Mouse (Mus musculus) layer of hippocampus, adult 2 months (tissue): ENCODE results near the gene Ccdc141. TPM values are rescaled to one million over a fixed set of nuclear protein-coding genes. Genes with fewer than 3 reads are reported as not detected.

Experiments used
- DNase-seq, 2 experiments: peaks; one replicate each; pipeline ENCODE4 v3.0.0; 2022; ENCODE audit warnings: low spot score in 2 of 2
- H3K27ac ChIP-seq: fragments of 200-600 bp; 2 replicates; pipeline ENCODE4 v1.8.1; 2022
- H3K4me3 ChIP-seq: fragments of 200-600 bp; 2 replicates; pipeline ENCODE4 v1.8.1; 2022; ENCODE audit warnings: mild to moderate bottlenecking
- CTCF ChIP-seq: fragments of 200-600 bp; conservative IDR thresholded peaks from 2 replicates; pipeline ENCODE4 v1.8.1; 2022; ENCODE audit warnings: antibody characterized with exemption, mild to moderate bottlenecking, moderate library complexity
- total RNA-seq, 2 experiments: library from RNA; stranded (reverse); gene quantifications; 2 replicates each; pipeline ENCODE4 v1.2.3; 2021

The Ccdc141 gene
- total RNA-seq, 2 experiments from 2014 or later: 17.1 to 27.7 TPM

DNA sequence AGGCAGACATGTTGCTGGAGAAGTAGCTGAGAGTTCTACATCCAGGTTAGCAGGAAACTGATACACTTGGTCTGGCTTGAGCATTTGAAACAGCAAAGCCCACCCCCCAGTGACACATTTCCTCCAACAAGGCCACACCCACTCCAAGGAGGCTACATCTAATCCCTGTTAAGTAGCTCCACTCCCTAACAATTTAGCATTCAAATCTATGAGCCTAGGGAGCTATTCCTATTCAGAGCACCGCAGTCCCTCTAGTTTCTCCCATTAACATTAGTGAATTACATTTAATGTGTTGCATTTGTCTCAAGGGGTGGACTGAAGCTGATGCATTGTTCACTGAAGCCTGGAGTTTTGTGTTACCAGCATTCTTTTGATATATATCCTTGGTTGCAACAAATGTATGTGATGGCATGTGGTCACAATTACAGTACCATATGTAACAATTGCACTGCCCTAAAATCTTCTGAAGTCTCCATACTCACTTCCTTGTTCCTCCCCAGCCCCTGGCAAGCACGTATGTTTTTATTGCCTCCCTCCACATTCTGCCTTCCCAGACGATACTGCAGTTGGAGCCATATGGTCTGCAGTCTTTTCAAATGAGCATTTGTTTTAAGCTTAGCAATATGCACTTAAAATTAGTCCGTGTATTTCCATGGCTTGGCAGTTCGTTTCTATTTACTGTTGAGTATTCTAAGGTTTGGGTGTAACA, 177.8 kb downstream of the Ccdc141 start:
- H3K27ac ChIP-seq: no peak overlapping the region
- H3K4me3 ChIP-seq: no peak overlapping the region
- DNase-seq: peak; percentile 59 to 76

DNA sequence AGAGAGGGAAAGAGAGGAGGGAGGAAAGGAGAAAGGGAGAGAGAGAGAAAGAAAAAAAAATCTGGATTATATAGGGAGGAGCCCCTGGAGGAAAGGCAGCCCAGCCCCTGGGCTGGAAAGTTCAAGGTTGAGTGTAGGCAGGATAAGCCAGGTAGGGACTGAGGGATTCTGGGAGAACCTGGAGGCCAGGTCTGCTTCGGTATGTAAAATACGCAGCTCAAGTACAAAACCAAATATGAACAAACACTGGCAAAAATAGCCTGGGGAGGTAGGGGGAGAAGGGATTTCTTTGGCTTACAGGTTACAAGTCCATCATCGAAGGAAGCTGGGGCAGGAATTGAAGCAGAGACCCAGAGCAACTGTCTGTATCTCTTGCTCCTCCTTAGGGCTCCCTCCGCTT, 183.1 kb downstream of the Ccdc141 start:
- TF ChIP-seq CTCF: no peak
- no peak for DNase-seq
- Histone ChIP-seq H3K27ac (no peak overlapping the region), H3K4me3 (no peak overlapping the region)

More for the DNA sequence above, 177.8 kb downstream of the Ccdc141 start:
- TF ChIP-seq CTCF: no peak

DNA sequence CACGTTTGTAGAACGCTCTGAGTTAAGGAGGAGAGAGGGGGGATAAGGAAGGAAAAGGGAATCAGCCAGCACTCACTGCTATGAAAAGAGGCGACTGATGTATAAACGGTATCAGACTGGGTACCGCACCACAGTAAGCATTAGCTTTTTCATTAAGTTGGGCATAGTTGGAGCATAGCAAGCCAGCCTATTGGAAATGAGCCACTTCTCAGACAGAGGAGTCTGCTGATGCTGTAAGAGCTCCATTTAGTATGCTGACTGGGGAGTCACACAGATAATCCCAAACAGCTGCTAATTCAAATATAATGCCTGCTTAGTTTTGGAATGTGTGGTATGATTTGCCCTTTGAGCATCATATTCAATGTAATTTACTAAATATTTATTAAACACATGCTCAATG, 186.1 kb downstream of the Ccdc141 start:
- Histone ChIP-seq H3K27ac (no peak overlapping the region), H3K4me3 (no peak overlapping the region)
- TF ChIP-seq CTCF: no peak
- DNase-seq: no peak

DNA sequence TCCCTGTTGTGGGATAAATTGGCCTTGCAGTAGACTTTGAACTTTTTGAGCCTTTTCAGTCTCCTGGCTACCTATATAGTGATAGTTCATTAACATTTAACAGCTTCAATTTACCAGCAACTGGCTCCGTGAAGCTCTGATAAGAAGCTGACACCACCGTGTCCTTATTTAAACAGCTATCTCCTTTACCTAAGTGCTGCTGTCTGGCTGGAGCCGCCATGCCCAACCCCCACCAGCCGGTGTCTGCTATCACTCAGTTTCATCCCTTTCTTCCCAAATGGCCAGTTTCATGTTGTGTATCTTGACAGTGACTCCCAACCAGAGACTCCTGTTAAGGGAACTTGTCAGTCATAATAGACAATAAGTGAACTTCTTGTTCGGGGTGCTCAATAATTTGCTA, 186.8 kb downstream of the Ccdc141 start:
- no peak overlapping the region for H3K4me3 ChIP-seq
- DNase-seq: no peak
- TF ChIP-seq CTCF: no peak

DNA sequence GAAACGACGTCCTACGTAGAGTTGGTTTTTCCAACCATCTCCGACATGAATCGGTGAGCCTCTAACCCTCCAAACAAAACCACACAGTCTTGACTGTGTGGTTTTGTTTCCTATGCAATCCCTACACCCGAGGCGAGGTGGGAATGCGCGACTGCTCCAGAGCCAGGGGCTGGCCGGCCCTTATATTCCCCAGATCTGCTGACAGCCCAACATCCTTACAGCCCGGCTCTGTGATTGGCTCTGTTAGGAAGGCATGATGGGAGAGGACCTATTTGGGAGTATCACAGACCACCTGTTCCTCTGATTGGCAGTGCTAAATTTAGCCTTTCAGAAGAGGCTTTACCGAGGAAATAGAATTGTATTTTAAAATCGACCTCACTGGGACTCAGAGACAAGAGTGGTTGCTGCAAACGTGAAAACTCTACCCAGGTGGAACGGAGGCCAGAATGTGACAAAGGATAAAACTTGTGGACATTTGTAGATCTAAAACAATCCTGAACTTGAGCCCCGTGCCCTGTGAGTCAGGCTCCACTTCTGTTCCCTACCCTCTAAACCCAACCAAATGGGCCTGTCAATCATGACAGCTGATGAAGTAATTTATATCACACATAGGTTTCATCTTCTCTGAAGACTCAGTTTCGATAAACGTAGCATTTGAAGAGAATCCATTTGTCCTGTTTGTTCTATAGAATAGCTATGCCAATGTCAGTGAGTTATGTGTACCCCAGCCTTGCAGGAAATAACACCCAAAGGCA, 187.9 kb downstream of the Ccdc141 start, which contains the start of gene Ttn:
Ttn (minus strand) TSS at position 157 of the 755 bp plus-strand sequence.
- Histone ChIP-seq H3K27ac (no peak within 1 kb of the TSS), H3K4me3 (no peak within 1 kb of the TSS)
- no peak for DNase-seq
- TF ChIP-seq CTCF: no peak

More for the DNA sequence above, 186.8 kb downstream of the Ccdc141 start:
- H3K27ac ChIP-seq: no peak overlapping the region

DNA sequence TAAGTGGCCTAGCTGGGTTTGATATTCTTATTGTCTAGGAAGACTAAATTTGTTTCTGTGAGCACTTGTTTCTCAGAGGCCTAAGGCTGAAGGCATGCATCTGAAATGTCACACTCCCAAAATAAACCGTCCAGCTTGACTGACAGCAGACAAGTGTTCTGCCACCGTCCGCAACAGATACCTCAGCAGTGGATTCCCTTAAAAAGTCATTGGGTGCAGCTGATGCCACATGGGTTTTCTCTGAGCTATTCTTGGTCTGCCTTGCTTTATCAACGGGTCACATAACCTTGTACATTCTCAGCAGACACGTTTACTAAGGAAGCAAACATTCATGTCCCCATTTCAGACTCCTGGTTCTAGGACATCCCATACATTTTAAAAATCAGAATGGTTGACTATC, 188.7 kb downstream of the Ccdc141 start:
- TF ChIP-seq CTCF: no peak
- no peak overlapping the region for H3K4me3 ChIP-seq
- no peak overlapping the region for H3K27ac ChIP-seq
- DNase-seq: no peak

DNA sequence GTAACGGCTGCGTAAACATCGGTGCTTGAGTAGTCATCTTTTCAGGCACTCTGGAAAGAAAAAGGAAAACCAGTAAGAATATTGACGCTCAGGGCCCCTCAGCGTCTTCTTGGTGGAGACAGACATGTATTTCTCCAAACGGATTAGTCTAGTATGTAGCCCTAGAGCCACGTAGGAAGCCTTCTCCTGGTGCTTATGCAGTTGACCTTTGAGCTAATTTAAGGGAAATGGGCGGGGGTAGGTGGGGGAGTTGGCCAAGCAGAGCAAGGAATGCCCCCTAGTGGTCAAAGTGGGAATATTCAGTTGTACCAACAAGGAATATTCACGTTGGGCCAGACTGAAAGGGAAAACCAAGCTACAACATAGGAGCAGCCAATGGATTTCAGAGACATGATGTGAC, 190.3 kb downstream of the Ccdc141 start:
- H3K27ac ChIP-seq: no peak overlapping the region
- DNase-seq: no peak

DNA sequence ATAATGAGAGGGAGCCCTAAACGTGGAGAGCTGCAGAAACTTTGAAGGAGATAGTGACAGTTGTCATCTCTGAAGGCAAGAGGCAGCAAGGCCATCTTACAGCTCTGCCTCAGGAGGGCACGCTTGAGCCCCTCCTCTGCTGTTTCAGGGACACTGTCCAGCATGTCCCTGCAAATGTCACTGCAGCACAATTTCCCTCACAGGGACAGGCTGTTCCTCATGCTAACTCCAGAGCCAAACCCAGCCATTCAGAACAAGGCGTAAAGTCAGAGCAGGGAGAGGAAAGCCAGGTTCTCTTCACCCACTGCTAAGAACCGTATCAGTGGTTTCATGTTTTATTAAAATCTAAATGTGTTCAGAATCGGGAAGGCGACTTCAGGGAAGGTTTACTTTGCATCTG, 192.8 kb downstream of the Ccdc141 start:
- no peak overlapping the region for H3K4me3 ChIP-seq
- no peak for DNase-seq
- H3K27ac ChIP-seq: no peak overlapping the region
- TF ChIP-seq CTCF: no peak

More for the DNA sequence above, 190.3 kb downstream of the Ccdc141 start:
- H3K4me3 ChIP-seq: no peak overlapping the region
- peak; percentile 81 for TF ChIP-seq CTCF

DNA sequence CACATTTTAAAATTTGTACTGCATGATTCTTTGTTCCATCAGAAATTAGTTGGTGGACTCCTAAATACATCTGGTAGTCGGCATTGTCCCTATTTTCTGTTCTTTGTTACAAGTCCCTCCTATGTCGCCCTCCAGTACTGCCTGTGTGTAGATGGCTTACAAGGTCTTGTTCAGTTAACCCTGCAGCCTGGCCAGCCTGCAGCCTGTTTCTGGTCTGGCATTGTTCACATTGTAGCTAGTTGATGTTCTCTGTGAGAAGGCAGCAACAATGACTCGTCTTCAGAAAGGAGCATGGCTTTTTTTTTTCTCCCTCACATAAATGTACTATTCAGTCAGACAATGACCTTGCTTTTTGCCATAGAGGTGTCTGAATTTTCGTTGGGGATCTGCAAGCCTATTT, 198.4 kb downstream of the Ccdc141 start:
- H3K4me3 ChIP-seq: no peak overlapping the region
- no peak for DNase-seq
- H3K27ac ChIP-seq: no peak overlapping the region
- TF ChIP-seq CTCF: no peak

DNA sequence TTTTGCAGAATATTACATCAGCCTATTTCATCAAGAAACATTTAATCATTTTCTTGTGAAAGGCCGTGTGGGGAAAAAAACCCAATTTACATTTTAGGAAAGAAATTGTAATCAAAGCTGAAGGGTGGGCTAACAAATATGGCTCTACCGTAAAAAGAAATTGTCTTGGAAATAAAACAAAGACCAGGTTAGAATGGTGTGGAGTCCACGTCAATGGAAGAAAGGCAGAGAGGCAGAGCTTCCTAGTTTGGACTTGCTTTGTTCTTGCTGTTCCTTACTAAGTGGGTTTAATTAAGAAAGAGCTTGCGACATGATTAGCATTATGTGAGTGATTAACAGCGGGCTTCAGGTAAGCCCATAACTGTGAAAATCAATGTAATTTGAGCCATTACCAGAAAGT, 199.4 kb downstream of the Ccdc141 start:
- Histone ChIP-seq H3K27ac (0 out of 2 replicates have a peak overlapping the region, but pooled peaks have one; percentile 6), H3K4me3 (peak overlapping the region; percentile 34)
- TF ChIP-seq CTCF: 0 out of 2 replicates have a peak, but pooled peaks have one; percentile 0
- DNase-seq: no peak

DNA sequence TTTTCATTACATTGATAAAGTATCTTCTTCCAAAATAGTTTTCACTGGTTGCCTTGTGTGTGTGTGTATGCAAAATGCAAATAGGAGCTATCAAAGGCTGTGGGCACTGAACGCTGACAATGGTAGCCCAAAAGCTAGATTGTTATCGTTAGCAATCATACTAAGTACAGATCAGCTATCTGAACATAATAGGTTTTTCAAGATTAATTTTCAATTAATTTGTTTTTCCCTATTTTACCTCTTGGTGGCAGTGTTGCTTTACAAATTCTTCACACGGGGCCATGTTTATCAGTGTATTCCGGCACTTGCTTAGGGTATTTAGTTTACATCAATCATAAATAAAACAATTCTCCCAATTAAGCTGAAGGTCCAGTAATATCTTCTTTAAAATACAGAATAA, 199.8 kb downstream of the Ccdc141 start:
- DNase-seq: no peak
- 0 out of 2 replicates have a peak overlapping the region, but pooled peaks have one; percentile 6 for H3K27ac ChIP-seq
- H3K4me3 ChIP-seq: peak overlapping the region; percentile 34
- peak; percentile 86 for TF ChIP-seq CTCF

DNA sequence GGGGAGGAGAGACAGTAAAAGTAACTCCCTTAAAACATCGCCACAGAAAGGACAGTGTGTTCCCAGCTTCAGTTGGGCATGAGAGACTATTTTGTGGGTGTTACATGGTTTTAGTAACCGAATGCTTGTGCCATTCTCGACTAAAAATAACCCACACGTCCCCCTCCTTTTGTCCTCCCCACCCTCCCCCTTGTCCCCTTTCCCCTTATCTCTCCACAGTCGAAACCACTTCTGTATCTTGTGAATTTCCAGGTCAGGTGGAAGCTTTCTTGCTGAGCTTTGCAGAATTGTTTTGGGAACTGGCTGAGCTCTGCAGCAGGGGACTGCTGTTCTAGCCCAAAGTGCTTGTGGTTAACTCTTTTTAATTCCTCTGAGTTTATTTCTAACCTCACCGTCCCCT, 200.2 kb downstream of the Ccdc141 start:
- no peak overlapping the region for H3K4me3 ChIP-seq
- DNase-seq: no peak
- TF ChIP-seq CTCF: no peak
- H3K27ac ChIP-seq: no peak overlapping the region

DNA sequence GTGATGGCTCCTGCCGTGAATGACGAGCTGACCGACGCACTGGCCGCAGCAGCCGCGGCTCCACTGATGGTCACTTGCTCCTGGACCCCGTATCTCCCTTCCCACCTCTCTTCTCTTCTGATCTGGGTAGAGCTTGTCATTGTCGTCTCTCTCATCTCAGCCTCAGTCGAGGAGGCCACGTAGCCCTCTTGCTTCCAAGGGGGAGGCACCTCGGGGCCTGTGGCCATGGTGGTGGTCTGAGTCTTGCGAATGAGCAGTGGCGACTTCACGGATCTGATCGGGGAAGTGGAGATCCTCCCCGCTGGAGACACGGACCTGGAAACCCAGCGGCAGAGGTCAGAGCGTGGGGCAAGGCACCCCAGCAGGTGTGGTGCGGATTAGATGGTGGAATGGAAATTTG, 200.8 kb downstream of the Ccdc141 start:
- TF ChIP-seq CTCF: no peak
- Histone ChIP-seq H3K27ac (no peak overlapping the region), H3K4me3 (no peak overlapping the region)
- no peak for DNase-seq
